Mouse (Mus musculus) forebrain, embryonic 11.5 days (tissue): ENCODE data around the gene Ano10. TPM values are rescaled to one million over a fixed set of nuclear protein-coding genes. Genes with fewer than 3 reads are reported as not detected.

Source experiments
- ATAC-seq: fragments of 200-750 bp; cut with Nextera tagmentation; replicated peaks from 2 replicates; pipeline ENCODE4 v1.8.0; 2017; ENCODE audit warnings: moderate TSS enrichment; ENCODE audit not compliant: low FRiP score
- DNase-seq: peaks from one replicate; pipeline ENCODE4 v3.0.0-alpha.2; 2017; ENCODE audit warnings: low spot score
- H3K27ac ChIP-seq: fragments of 300-500 bp; sonication (generic); 2 replicates; pipeline ENCODE4 v1.5.1; 2014; ENCODE audit warnings: low read depth, low read length
- H3K27me3 ChIP-seq: fragments of 300-500 bp; sonication (generic); 2 replicates; pipeline ENCODE4 v1.6.1; 2014; ENCODE audit warnings: mild to moderate bottlenecking, low read length, mixed read lengths; ENCODE audit not compliant: control insufficient read depth, insufficient read depth
- H3K36me3 ChIP-seq: fragments of 300-500 bp; sonication (generic); 2 replicates; pipeline ENCODE4 v1.6.1; 2014; ENCODE audit warnings: mild to moderate bottlenecking, low read length, moderate library complexity, mixed read lengths; ENCODE audit not compliant: control insufficient read depth, insufficient read depth
- H3K4me1 ChIP-seq: fragments of 300-500 bp; sonication (generic); replicated peaks from 2 replicates; pipeline ENCODE4 v1.6.1; 2014; ENCODE audit warnings: low read length, mixed read lengths; ENCODE audit not compliant: control insufficient read depth, insufficient read depth
- H3K4me2 ChIP-seq: fragments of 300-500 bp; sonication (generic); 2 replicates; pipeline ENCODE4 v1.6.1; 2014; ENCODE audit warnings: low read depth, mild to moderate bottlenecking, low read length, moderate library complexity, mixed read lengths; ENCODE audit not compliant: severe bottlenecking
- H3K4me3 ChIP-seq: fragments of 300-500 bp; sonication (generic); 2 replicates; pipeline ENCODE4 v1.5.1; 2014; ENCODE audit warnings: low read depth, low read length
- H3K9ac ChIP-seq: fragments of 300-500 bp; sonication (generic); 2 replicates; pipeline ENCODE4 v1.6.1; 2014; ENCODE audit warnings: low read length
- H3K9me3 ChIP-seq: fragments of 300-500 bp; sonication (generic); 2 replicates; pipeline ENCODE4 v1.6.1; 2016; ENCODE audit warnings: low read length, mixed read lengths; ENCODE audit not compliant: control insufficient read depth
- WGBS: fragments of 180-500 bp; shearing (Covaris S2); extraction: QIAGEN DNeasy Blood & Tissue Kit; methylation state at CpG from one replicate; pipeline ENCODE4 v1.1.7; 2014; 5-methylcytosine and 5-hydroxymethylcytosine counted together
- polyA plus RNA-seq: library from polyadenylated mRNA; unstranded; fragments of >200 nt; fragmentation: Nextera tagmentation; extraction: Ambion mirVana; gene quantifications from 2 replicates; pipeline ENCODE4 v1.2.1, GENCODE M21; 2014

Gene Ano10
- polyA plus RNA-seq, 1 experiment from 2014 or later: 34.0 TPM

GRCm38 (mm10) chr9:122309013-122309980 lies 15.1 kb upstream of the Ano10 start:
- WGBS: 79% methylated on average over 14 of the region's 14 CpGs
- DNase-seq (no peak), ATAC-seq (no peak)
- no peaks in the 10 kb centered on the region for H3K4me1 ChIP-seq
- no peak overlapping the region for H3K9ac ChIP-seq
- no peak overlapping the region for H3K27ac ChIP-seq
- H3K4me3 ChIP-seq: no peak overlapping the region
- no peaks in the 10 kb centered on the region for H3K9me3 ChIP-seq
- H3K4me2 ChIP-seq: no peak overlapping the region
- H3K27me3 ChIP-seq: no peaks in the 10 kb centered on the region
- no peaks in the 10 kb centered on the region for H3K36me3 ChIP-seq

- Histone ChIP-seq H3K4me1 (no peaks in the 10 kb centered on the region), H3K4me3 (no peak overlapping the region), H3K27me3 (no peaks in the 10 kb centered on the region), H3K36me3 (no peaks in the 10 kb centered on the region), H3K9me3 (no peaks in the 10 kb centered on the region), H3K4me2 (no peak overlapping the region), H3K27ac (no peak overlapping the region), H3K9ac (no peak overlapping the region)
- ATAC-seq (no peak), DNase-seq (no peak)
- WGBS: 82% methylated on average over 3 of the region's 3 CpGs
Observed at GRCm38 (mm10) chr9:122305302-122305701, 11.1 kb upstream of the Ano10 start.

- H3K27me3 ChIP-seq: no peaks in the 10 kb centered on the region
- ATAC-seq (no peak), DNase-seq (no peak)
- no peak overlapping the region for H3K27ac ChIP-seq
- H3K36me3 ChIP-seq: no peaks in the 10 kb centered on the region
- H3K4me1 ChIP-seq: no peaks in the 10 kb centered on the region; the same call in 1 of the 2 replicates
- H3K4me3 ChIP-seq: no peak overlapping the region
- WGBS: 94% methylated on average over 5 of the region's 5 CpGs
- H3K9me3 ChIP-seq: no peaks in the 10 kb centered on the region
- no peak overlapping the region for H3K4me2 ChIP-seq
- H3K9ac ChIP-seq: no peak overlapping the region
Observed at GRCm38 (mm10) chr9:122296169-122296568, 1.9 kb upstream of the Ano10 start.

DNA sequence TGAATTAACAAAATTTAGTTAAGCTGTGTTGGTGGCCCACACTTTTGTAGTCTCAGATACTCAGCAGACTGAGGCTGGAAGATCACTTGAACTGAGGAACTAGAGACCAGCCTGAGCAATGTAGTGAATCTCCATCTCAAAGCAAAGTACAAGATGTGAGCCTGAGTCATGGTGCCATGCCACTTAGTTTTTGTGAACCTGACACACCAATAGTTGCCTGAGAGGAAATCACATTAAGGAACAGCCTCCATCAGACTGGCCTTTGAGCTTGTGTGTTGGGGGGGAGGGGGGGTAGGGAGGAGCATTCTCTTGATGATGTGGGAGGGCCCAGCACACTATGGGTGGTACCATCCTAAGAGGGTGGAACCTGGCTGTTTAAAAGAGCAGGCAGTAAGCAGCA lies 1.2 kb upstream of the Ano10 start:
- Histone ChIP-seq H3K27ac (no peak overlapping the region), H3K36me3 (no peaks in the 10 kb centered on the region), H3K9me3 (no peaks in the 10 kb centered on the region), H3K9ac (no peak overlapping the region), H3K4me2 (no peak overlapping the region), H3K4me1 (no peaks in the 10 kb centered on the region; the same call in 1 of the 2 replicates), H3K4me3 (no peak overlapping the region), H3K27me3 (no peaks in the 10 kb centered on the region)
- DNase-seq: no peak
- no peak for ATAC-seq

DNA sequence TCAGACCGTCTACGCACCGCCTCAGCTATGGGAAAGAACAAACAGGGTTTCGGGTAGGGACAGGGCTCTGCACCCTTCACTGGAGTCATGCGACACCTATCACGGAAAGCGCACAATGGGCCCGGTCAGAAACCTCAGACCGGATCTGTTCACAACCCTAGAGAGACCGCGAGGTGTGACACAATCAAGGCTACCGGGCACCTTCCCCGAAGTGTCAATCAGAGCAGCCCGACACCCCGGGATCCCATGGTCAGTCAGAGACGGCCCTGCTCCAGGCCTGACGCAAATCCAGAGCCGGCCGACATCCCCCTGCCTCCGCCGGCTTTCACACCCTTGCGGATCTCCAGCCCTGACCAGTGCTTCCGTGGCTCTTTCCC lies 370 bp downstream of the Ano10 start:
- Histone ChIP-seq H3K4me3 (peak overlapping the region; percentile 74), H3K9ac (peak overlapping the region; percentile 77), H3K4me2 (peak overlapping the region; percentile 74), H3K36me3 (no peaks in the 10 kb centered on the region), H3K27me3 (no peaks in the 10 kb centered on the region), H3K27ac (peak overlapping the region; percentile 46; the same call in 1 of the 2 replicates), H3K9me3 (no peaks in the 10 kb centered on the region), H3K4me1 (no peaks in the 10 kb centered on the region; the same call in 1 of the 2 replicates)
- ATAC-seq: peak; percentile 82
- under 1% methylated on average over 23 of the region's 23 CpGs for WGBS
- no peak for DNase-seq

- peaks cover 3% of the 10 kb centered on the region; the same call in 1 of the 2 replicates for H3K4me1 ChIP-seq
- WGBS: 85% methylated on average over 2 of the region's 2 CpGs
- no peaks in the 10 kb centered on the region for H3K9me3 ChIP-seq
- no peaks in the 10 kb centered on the region for H3K36me3 ChIP-seq
- ATAC-seq (no peak), DNase-seq (no peak)
- H3K27me3 ChIP-seq: no peaks in the 10 kb centered on the region
- no peak overlapping the region for H3K9ac ChIP-seq
- no peak overlapping the region for H3K27ac ChIP-seq
- no peak overlapping the region for H3K4me2 ChIP-seq
- no peak overlapping the region for H3K4me3 ChIP-seq
Observed at GRCm38 (mm10) chr9:122290192-122290591, 4.0 kb downstream of the Ano10 start.

GRCm38 (mm10) chr9:122288416-122288815 lies 5.8 kb downstream of the Ano10 start:
- no peak overlapping the region for H3K27ac ChIP-seq
- H3K9me3 ChIP-seq: no peaks in the 10 kb centered on the region
- H3K36me3 ChIP-seq: no peaks in the 10 kb centered on the region
- peak; percentile 34 for DNase-seq
- no peak overlapping the region for H3K9ac ChIP-seq
- H3K4me1 ChIP-seq: peaks cover 14% of the 10 kb centered on the region
- no peak for ATAC-seq
- H3K4me2 ChIP-seq: no peak overlapping the region
- H3K27me3 ChIP-seq: no peaks in the 10 kb centered on the region
- no peak overlapping the region for H3K4me3 ChIP-seq
- 22% methylated on average over 3 of the region's 3 CpGs for WGBS

GRCm38 (mm10) chr9:122287526-122287925 lies 6.7 kb downstream of the Ano10 start:
- H3K27ac ChIP-seq: no peak overlapping the region
- no peak for DNase-seq
- peaks cover 14% of the 10 kb centered on the region for H3K4me1 ChIP-seq
- H3K4me3 ChIP-seq: no peak overlapping the region
- no peaks in the 10 kb centered on the region for H3K36me3 ChIP-seq
- H3K27me3 ChIP-seq: no peaks in the 10 kb centered on the region
- H3K4me2 ChIP-seq: no peak overlapping the region
- no peaks in the 10 kb centered on the region for H3K9me3 ChIP-seq
- ATAC-seq: no peak
- WGBS: 90% methylated on average over 3 of the region's 3 CpGs
- H3K9ac ChIP-seq: no peak overlapping the region
